Mouse (Mus musculus) brain, embryonic 14.5 days (tissue): ENCODE results near the gene Usp2.

Source experiments
- CTCF ChIP-seq: fragments of 200-500 bp; IDR thresholded peaks from 2 replicates; pipeline ENCODE4 v1.5.1; 2012; ENCODE audit warnings: inconsistent platforms, mild to moderate bottlenecking, moderate library complexity, borderline replicate concordance; ENCODE audit not compliant: insufficient read depth, insufficient read length; ENCODE audit errors: extremely low read depth
- POLR2A ChIP-seq: fragments of 200-500 bp; IDR thresholded peaks from 2 replicates; pipeline ENCODE4 v1.6.1; 2012; ENCODE audit warnings: mild to moderate bottlenecking, inconsistent platforms, borderline replicate concordance; ENCODE audit not compliant: poor library complexity, insufficient read depth, insufficient read length, severe bottlenecking; ENCODE audit errors: extremely low read depth

DNA sequence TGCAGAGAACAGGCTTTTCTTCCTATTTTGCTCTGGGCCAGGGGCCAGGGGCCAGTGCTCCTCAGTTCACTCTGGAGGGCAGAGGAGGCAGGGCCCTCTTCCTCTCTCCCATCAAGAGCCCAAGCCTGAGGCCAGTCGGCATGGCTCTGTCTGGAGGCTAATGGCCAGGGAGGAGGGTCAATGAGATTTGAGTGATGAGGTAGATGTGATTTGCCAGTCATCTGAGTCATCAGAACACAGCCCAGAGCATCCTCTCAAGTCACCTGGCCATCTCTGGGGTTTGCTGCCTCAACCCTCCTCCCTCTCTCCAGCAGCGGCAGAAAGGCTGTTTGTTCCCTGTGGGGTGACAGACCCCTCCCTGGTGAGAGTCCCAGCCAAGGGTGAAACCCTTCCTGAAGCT, 66.5 kb downstream of the Usp2 start:
- TF ChIP-seq CTCF = no peak
- no peak for TF ChIP-seq POLR2A
